Mouse (Mus musculus) kidney, adult 2 months (tissue): Measurements from ENCODE around the gene Abr. TPM values are rescaled to one million over a fixed set of nuclear protein-coding genes. Genes with fewer than 3 reads are reported as not detected.

Experiments
- DNase-seq: peaks from one replicate; pipeline ENCODE4 v3.0.0; 2021
- H3K27ac ChIP-seq: fragments of 200-500 bp; 2 replicates; pipeline ENCODE4 v1.5.1; 2012; ENCODE audit warnings: low read depth, low read length, control low read depth, inconsistent platforms; ENCODE audit not compliant: insufficient read depth
- H3K27me3 ChIP-seq: fragments of 200-500 bp; replicated peaks from 2 replicates; pipeline ENCODE4 v1.6.1; 2012; ENCODE audit warnings: mild to moderate bottlenecking, moderate library complexity, low read length, inconsistent platforms; ENCODE audit not compliant: control insufficient read depth, insufficient read depth
- H3K36me3 ChIP-seq: fragments of 200-500 bp; 2 replicates; pipeline ENCODE4 v1.6.1; 2012; ENCODE audit warnings: mild to moderate bottlenecking, moderate library complexity, low read length, inconsistent platforms; ENCODE audit not compliant: control insufficient read depth, insufficient read depth
- H3K4me1 ChIP-seq: fragments of 200-500 bp; 2 replicates; pipeline ENCODE4 v1.6.1; 2011; ENCODE audit warnings: low read length; ENCODE audit not compliant: control insufficient read depth, insufficient read depth
- H3K4me3 ChIP-seq: fragments of 200-500 bp; 2 replicates; pipeline ENCODE4 v1.5.1; 2011; ENCODE audit warnings: mild to moderate bottlenecking, low read depth, low read length, control low read depth; ENCODE audit not compliant: insufficient read depth
- CTCF ChIP-seq: fragments of 200-500 bp; conservative IDR thresholded peaks from 2 replicates; pipeline ENCODE4 v1.5.1; 2011; ENCODE audit warnings: low read depth, mild to moderate bottlenecking, control low read depth, low read length, moderate library complexity, mixed read lengths; ENCODE audit not compliant: insufficient read depth, insufficient read length
- POLR2A ChIP-seq: fragments of 200-500 bp; IDR thresholded peaks from one replicate; pipeline ENCODE4 v1.6.1; 2011; ENCODE audit warnings: low read depth, low read length, control low read depth
- WGBS: fragments of 180-500 bp; shearing (Covaris S2); methylation state at CpG from one replicate; pipeline ENCODE4 v1.1.7; 2018; 5-methylcytosine and 5-hydroxymethylcytosine counted together
- polyA plus RNA-seq: library from polyadenylated mRNA; depleted of rRNA; stranded (reverse); fragments of >200 nt; gene quantifications from 2 replicates; pipeline ENCODE4 v1.2.3, GENCODE M21; 2012

Abr gene
- polyA plus RNA-seq, 1 experiment: 33.2 TPM

DNA sequence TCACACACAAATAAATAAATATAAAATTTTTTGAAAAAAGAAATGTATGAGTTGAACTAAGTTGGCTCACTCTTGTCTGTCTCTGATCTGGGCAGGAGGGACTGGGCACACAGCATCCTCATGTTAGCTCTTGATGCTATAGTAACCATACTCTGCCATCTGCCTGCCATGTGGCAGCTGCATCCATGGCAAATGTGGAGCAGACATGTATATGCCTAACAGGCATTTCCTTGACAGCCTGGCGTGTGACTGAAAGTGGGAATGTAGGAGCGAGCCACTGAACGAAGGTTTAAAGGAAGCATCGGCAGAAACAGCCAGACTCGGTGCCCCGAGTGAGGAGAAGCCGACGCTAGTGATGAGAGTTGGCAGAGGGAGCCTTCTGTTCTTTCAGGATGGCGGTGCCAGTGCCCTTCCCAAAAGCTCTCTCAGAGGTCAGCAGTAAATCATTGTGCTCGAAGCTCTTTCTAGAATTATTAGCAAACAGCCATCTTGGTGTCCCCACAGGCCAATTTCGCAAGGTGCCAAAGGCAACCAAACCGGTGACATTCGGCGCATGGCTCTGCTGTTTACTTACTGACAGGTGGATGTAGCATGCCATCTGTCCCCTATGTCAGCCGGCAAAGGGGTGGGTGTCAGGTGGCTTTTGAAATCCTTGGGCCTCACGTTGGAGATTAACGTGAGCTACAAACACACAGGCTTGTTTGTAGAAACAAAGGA, 17.3 kb upstream of the Abr start:
- WGBS: 79% methylated on average over 17 of the region's 17 CpGs
- Histone ChIP-seq H3K27me3 (no peaks in the 10 kb centered on the region), H3K27ac (no peak overlapping the region), H3K4me3 (no peak overlapping the region), H3K36me3 (no peaks in the 10 kb centered on the region), H3K4me1 (no peaks in the 10 kb centered on the region)
- DNase-seq: no peak
- TF ChIP-seq CTCF: no peak
- TF ChIP-seq POLR2A: no peak

DNA sequence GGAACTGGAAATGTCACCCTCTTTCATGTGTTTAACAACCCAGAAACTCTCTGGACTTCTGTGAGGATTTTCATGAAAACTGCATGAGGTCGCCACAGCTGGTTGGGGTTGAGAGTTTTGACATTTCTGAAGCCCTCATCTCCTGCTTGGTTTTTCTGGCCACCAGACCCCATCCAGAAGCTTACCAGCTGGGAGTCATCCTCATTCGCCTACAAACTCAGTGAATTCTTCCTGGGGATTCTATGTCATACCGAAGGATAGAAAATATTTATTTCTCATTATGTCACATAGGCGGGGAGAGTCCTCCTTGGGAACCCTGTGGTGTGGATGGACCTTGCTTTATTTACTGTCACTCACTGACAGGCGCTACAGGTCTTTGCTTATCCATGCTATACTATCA, 8.4 kb upstream of the Abr start:
- H3K4me3 ChIP-seq: no peak overlapping the region
- no peaks in the 10 kb centered on the region for H3K36me3 ChIP-seq
- H3K27me3 ChIP-seq: no peaks in the 10 kb centered on the region
- no peaks in the 10 kb centered on the region for H3K4me1 ChIP-seq
- no peak overlapping the region for H3K27ac ChIP-seq
- no peak for TF ChIP-seq CTCF
- TF ChIP-seq POLR2A: no peak
- WGBS: 70% methylated on average over 5 of the region's 5 CpGs
- no peak for DNase-seq

DNA sequence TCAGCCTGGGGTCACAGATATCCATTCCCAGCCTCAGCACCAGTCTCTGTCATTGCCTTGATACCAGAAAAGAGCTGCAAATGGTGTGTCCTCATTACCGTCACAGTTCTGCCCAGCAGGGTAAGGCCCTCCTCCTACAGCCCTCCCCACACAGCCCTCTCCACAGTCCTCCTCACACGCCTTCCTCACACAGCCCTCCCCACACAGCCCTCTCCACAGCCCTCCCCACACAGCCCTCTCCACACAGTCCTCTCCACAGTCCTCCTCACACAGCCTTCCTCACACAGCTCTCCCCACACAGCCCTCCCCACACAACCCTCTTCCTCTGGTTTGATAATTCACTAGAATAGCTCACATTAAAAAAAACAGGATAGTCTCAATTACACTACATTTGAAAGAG, 7.9 kb upstream of the Abr start:
- Histone ChIP-seq H3K4me3 (no peak overlapping the region), H3K27me3 (no peaks in the 10 kb centered on the region), H3K36me3 (no peaks in the 10 kb centered on the region), H3K27ac (no peak overlapping the region), H3K4me1 (no peaks in the 10 kb centered on the region)
- WGBS: 50% methylated on average over 2 of the region's 2 CpGs
- TF ChIP-seq POLR2A: no peak
- TF ChIP-seq CTCF: no peak
- no peak for DNase-seq

DNA sequence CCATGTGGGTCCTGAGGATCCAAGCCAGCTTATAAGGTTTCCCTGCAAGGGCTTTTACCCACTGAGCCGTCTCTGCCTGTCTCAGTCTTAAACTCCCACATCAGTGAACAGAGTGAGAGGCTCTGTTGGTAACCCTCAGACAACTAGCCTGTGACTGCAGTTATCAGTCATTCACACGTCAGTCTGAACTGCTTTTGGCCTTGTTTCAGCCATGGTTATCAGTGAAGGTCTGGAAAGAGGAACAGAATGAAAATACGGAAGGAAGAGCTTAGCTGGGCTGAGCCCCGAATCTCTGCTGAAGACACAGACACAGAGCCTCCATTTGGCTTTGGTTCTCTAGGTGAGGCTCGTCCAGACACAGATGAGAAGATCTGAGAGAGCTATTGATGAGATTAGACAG, 6.5 kb upstream of the Abr start:
- TF ChIP-seq CTCF (no peak), POLR2A (no peak)

DNA sequence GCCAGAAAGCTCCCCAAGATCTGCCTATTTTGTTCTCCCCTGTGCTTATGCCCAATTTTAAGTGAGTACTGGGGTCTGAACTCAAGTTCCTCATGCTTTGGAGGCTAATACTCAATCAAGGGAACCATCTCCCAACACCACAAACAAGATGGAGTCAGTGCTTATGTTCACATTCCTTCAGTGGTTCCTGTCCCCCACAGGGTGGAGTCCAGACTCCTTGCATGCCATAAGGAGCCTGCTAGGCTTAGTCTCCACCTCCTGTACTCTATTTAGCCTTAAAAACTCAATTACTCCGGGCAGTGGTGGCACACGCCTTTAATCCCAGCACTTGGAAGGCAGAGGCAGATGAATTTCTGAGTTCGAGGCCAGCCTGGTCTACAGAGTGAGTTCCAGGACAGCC, 2.8 kb upstream of the Abr start:
- Histone ChIP-seq H3K27ac (no peak overlapping the region), H3K27me3 (no peaks in the 10 kb centered on the region), H3K4me3 (no peak overlapping the region), H3K4me1 (no peaks in the 10 kb centered on the region), H3K36me3 (no peaks in the 10 kb centered on the region)
- 78% methylated on average over 3 of the region's 3 CpGs for WGBS
- DNase-seq: no peak
- TF ChIP-seq POLR2A (no peak), CTCF (no peak)

More for the DNA sequence above, 6.5 kb upstream of the Abr start:
- Histone ChIP-seq H3K27ac (no peak overlapping the region), H3K4me1 (no peaks in the 10 kb centered on the region), H3K27me3 (no peaks in the 10 kb centered on the region), H3K36me3 (no peaks in the 10 kb centered on the region), H3K4me3 (no peak overlapping the region)
- WGBS: 81% methylated on average over 5 of the region's 5 CpGs
- no peak for DNase-seq

DNA sequence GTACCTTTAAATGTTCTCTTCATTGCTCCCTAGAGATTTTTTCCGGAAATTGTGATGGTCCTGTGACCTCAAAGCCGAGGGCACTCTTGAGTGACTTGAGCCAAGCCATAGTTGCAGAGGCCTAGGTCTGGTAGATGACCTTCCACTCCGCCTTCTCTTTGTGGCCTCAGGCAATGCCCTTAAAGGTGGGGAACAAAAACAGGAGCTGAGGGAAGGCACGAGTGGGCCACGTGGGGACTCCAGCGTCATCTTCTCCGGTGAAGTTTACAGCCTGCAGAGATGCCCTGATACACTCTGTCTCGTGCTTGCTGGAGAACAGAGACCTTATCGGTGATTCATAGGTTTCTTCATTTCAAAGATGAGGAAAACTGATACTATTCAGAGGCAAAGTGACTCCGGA, 2.0 kb upstream of the Abr start:
- Histone ChIP-seq H3K27ac (no peak overlapping the region), H3K4me1 (no peaks in the 10 kb centered on the region), H3K36me3 (no peaks in the 10 kb centered on the region), H3K27me3 (no peaks in the 10 kb centered on the region), H3K4me3 (no peak overlapping the region)
- 70% methylated on average over 10 of the region's 10 CpGs for WGBS
- DNase-seq: no peak
- TF ChIP-seq POLR2A: no peak
- no peak for TF ChIP-seq CTCF

DNA sequence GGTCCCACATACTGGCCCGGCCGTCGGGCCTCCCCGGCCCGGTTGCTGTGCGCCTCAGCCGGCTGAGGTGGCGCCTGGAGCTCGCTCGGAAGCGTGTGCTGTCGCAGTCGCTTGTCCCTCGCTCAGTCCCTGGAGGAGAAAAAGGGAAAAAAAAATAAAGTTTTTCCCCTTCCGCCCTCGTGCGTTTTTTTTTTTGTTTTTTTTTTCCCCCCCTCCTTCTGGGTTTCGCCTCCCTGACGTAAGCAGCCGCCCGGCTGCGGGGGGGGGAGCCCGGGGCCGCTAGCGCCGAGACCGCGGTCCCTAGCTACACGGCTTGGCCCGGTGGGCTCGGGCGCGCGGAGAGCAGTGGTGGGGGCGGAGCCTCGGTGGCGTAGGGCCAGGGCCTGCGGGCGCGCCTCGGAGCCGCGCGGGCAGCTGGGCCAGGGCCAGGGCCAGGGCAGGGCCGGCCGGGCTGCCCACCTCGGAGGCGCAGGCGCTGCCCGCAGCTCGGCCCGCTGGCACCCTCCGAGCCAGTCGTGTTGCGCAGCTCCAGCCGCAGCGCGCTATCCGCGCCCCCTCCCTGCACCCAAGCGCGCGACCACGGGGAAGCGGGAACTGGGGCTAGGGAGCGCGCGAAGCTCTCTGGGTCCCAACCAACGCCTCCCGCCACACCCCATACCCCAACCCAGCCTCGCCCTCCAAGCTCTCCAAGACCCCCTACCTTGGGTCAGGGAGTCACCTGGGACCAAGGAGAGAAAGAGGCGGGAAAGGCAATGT, 1.3 kb upstream of the Abr start:
- Histone ChIP-seq H3K36me3 (no peaks in the 10 kb centered on the region), H3K27me3 (no peaks in the 10 kb centered on the region), H3K4me3 (peak overlapping the region; percentile 66), H3K27ac (no peak overlapping the region), H3K4me1 (no peaks in the 10 kb centered on the region)
- peak; percentile 68 for DNase-seq
- TF ChIP-seq POLR2A (no peak), CTCF (no peak)
- WGBS: 2% methylated on average over 72 of the region's 72 CpGs
